Mouse (Mus musculus) myocyte (in vitro differentiated cells): Measurements from ENCODE around the gene Cdc7.

Experiments used
- CEBPB ChIP-seq: IDR thresholded peaks from 2 replicates; pipeline ENCODE4 v1.6.1; 2011; ENCODE audit warnings: mild to moderate bottlenecking, moderate library complexity; ENCODE audit not compliant: poor library complexity, insufficient read depth, severe bottlenecking
- MAX ChIP-seq: IDR thresholded peaks from one replicate; pipeline ENCODE4 v1.6.1; 2011; ENCODE audit warnings: low read depth, mild to moderate bottlenecking, control low read depth
- MYOG ChIP-seq, 3 experiments: IDR thresholded peaks; one replicate each; pipeline ENCODE4 v1.6.1; 2011; ENCODE audit warnings: control low read depth in 2 of 3, low read depth in 2 of 3, mild to moderate bottlenecking in 2 of 3; ENCODE audit not compliant: insufficient read length in 2 of 3, control insufficient read depth in 1 of 3, insufficient read depth in 1 of 3
- POLR2A ChIP-seq: IDR thresholded peaks from one replicate; pipeline ENCODE4 v1.6.1; 2011; ENCODE audit warnings: low read depth, mild to moderate bottlenecking, control low read depth, moderate library complexity; ENCODE audit not compliant: insufficient read length
- POLR2AphosphoS2 ChIP-seq: IDR thresholded peaks from one replicate; pipeline ENCODE4 v1.6.1; 2011; ENCODE audit warnings: low read depth, control low read depth; ENCODE audit not compliant: insufficient read length
- SRF ChIP-seq: IDR thresholded peaks from one replicate; pipeline ENCODE4 v1.6.1; 2011; ENCODE audit warnings: low read depth; ENCODE audit not compliant: control insufficient read depth, insufficient read length
- TCF12 ChIP-seq: IDR thresholded peaks from one replicate; pipeline ENCODE4 v1.6.1; 2011; ENCODE audit warnings: mild to moderate bottlenecking, control low read depth; ENCODE audit not compliant: poor library complexity, insufficient read depth, severe bottlenecking
- TCF3 ChIP-seq: IDR thresholded peaks from one replicate; pipeline ENCODE4 v1.6.1; 2011; ENCODE audit warnings: low read depth, control low read depth; ENCODE audit not compliant: insufficient read length
- USF1 ChIP-seq: IDR thresholded peaks from one replicate; pipeline ENCODE4 v1.6.1; 2011; ENCODE audit warnings: low read depth, mild to moderate bottlenecking, control low read depth, moderate library complexity

GRCm38 (mm10) chr5:107029801-107030200 is 65.7 kb downstream of the Cdc7 start:
- no peak for TF ChIP-seq POLR2A
- no peak for TF ChIP-seq MYOG (IDR thresholded peaks at IDR 0.05; ENCODE audit: control insufficient read depth in 1 of 3, insufficient read depth in 1 of 3, insufficient read length in 2 of 3, low read depth in 2 of 3)
- no peak for TF ChIP-seq USF1
- TF ChIP-seq CEBPB = no peak
- no peak for TF ChIP-seq MAX
- TF ChIP-seq SRF = no peak
- TF ChIP-seq POLR2AphosphoS2 = no peak
- TF ChIP-seq TCF12 = no peak
- no peak for TF ChIP-seq TCF3
